11 mouse cellular contexts compared by ENCODE assay signal in genomic region chr3:79436186-79436585, GRCm38 (mm10).
DNase-seq lines count a peak whose midpoint lies in the region; ATAC-seq lines count a peak whose summit lies in the region.
"Had no signal": no experiment of that assay in that cellular context is flagged by ENCODE, and none has a peak within 500 bp of the region (broad histone marks: within the 10 kb centered on the region; RNA-seq: fewer than 3 reads in every experiment).

No protein-coding gene starts in this region.

- ATAC-seq in frontal cortex, adult (ENCODE audit: low TSS enrichment): peak; percentile 94
- ATAC-seq: activated CD4-positive, CD25-positive, alpha-beta regulatory T cell, adult 4 months had no signal

- intact Hi-C loops in left cerebral cortex, postnatal 14 days (cut with DNase I): loop anchor here (5.0 kb wide), 3 partner anchors 124 to 214 kb away; partner anchors contain the start of gene Rapgef2

- peak; percentile 94 for DNase-seq in brain, adult 2 months (ENCODE audit: low read depth, low spot score)
- DNase-seq in layer of hippocampus, adult 9-10 months (ENCODE audit: low spot score): peak; percentile 73
- DNase-seq in left cerebral cortex, postnatal 14 days (ENCODE audit: low spot score in 2 of 2): peak; percentile 77 to 89
- DNase-seq in adrenal gland, postnatal 36 days: no peak
- no peak for DNase-seq in cerebellum, adult 9-10 months
- no peak for DNase-seq in testis, postnatal 14 days (ENCODE audit: low spot score)
- DNase-seq: cerebellum, adult 11-12 months; kidney, adult 2 months; thymus, postnatal 36 days had no signal

Comparison
In these comparisons a context has a peak if more than half of its experiments do, and no peak if none do; other contexts are left out.
1. DNase-seq: peak in brain, adult 2 months (single experiment), layer of hippocampus, adult 9-10 months (single experiment) and left cerebral cortex, postnatal 14 days (2 of 2); none in adrenal gland, postnatal 36 days (0 of 2), cerebellum, adult 9-10 months (single experiment) and testis, postnatal 14 days (single experiment).